Mouse (Mus musculus) lung, postnatal 25 days (tissue): ENCODE data around the gene Psmc2.

Experiments
- DNase-seq: peaks from one replicate; pipeline ENCODE4 v3.0.0; 2022; ENCODE audit warnings: low spot score

Gene Psmc2

DNA sequence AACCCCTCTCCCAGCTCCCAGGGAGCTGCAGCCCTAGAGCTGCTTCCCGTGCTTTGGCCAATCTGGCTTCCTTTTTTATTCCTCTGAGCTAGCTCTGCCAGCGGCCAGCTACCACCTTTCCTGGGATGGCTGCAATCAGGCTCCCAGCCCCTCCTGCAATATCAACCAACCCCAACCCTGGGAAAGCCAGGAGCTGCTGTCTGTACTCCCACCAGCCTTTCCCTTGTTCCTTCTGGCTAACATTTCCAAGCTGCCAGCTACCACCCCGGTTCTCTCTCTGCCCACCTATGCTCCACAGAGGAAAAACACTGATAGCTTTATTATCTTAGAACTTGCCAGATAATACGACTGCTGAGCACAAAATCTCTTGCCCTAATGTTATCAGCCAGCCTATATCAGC, 19.8 kb downstream of the Psmc2 start:
- no peak for DNase-seq

DNA sequence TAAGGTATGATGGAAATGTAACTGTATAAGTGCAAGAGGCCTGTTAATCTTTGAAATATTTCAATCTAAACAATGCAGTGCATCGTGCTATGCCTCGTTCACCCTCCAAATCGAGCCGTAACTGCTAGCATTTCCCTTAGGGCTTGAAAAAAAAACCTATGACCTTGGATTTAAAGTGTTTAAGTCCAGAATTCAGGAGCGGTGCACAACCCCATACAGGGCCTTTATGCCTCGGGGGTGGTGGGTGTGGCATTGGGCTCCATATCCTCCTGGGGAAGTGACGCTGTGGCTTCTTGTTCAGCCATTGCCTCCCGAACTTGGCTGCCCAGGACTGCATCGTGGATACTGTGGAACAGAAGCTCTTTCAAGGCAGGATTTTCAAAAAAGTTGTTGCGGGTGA, 25.8 kb downstream of the Psmc2 start:
- DNase-seq = no peak

DNA sequence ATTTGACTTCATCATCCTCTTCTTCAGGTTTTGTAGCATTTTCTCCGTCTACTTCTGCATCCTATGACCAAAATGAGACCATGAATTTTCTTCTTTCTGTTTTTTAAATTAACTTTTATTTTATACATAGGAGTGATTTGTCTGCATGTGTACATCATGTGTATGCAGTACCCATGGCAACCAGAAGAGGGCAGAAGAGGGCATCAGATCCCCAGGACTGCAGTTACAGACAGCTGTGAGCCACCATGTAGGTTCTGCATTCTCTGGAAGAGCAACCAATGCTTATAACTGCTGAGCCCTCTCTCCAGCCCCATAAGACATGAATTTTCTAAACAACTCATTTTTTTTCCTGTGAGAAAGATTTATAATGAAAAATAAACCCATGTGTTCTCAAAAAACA, 28.9 kb downstream of the Psmc2 start:
- peak; percentile 7 for DNase-seq

DNA sequence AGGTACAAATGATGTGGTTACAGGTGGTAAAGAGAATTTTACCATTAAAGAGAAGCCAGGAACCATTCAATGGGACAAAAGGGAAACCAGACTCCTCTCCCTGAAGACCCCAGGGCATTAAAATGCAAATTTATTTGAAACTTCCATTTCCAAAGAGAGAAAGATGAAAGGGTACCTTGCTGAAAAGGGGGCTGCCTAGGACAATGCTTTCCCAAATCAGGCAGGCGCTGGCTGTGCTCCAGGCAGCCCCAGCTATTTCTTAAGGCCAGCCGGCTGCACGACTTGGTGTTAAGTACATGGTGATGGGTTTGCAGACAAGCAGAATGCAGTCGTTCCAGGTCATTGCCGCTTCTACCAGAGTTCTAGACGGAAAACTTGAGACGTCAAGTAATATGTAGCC, 41.3 kb downstream of the Psmc2 start:
- no peak for DNase-seq

DNA sequence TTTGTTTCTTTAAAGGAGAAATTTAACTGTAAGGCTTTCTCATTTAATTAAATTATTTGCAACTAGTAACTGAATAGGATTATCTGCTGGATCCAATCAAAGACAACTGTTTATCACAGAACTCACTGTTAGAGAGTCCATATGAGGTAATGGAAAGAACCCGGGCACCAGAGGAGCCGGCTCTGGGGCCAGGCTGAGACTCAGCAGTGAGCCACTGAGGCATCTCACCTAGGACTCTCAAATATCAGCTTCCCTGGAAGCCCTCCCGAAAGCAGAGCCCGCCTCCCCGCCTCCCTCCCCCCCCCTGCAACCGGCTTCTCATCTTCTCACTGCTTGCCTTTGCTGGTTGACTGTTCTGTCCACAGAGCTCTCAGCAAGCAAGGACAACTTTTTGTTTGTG, 42.6 kb downstream of the Psmc2 start:
- DNase-seq = no peak

DNA sequence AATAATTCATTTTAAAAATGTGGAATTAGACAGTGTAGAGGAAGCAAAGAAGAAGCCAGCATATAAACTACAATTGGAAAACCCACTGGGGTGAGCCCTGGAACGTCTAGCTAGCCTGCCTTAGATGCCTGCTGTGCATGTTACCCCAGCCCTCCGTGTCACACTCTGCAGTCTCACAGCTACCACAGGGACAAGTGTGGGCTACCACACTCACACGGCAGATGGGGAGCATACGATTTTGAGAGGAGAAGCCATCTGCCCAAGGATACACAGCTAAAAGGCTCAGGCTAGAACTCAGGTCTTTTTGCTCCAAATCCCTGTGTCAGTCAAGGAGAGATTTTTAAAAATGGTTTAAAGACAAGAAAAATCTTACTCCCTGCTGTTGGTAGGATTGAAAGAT, 43.8 kb downstream of the Psmc2 start:
- DNase-seq = no peak

DNA sequence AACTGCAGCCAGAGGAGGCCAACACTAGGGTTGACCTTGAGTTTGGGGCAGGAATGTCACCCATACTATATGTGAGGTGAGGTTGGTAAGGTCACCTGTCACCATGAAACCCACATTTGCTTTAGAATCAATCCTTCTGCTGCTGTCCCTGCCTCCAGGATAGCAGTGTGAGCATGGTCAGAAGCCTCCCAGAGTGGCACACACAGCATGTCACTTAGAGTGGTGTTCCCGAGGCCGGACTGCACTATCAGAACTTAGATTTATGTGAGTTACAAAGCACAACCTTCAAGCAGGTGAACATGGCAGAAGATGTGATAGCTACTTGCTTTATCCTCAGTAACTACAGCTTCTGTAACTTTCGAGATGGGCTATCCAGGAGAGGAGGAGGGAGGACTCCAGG, 46.7 kb downstream of the Psmc2 start:
- no peak for DNase-seq

DNA sequence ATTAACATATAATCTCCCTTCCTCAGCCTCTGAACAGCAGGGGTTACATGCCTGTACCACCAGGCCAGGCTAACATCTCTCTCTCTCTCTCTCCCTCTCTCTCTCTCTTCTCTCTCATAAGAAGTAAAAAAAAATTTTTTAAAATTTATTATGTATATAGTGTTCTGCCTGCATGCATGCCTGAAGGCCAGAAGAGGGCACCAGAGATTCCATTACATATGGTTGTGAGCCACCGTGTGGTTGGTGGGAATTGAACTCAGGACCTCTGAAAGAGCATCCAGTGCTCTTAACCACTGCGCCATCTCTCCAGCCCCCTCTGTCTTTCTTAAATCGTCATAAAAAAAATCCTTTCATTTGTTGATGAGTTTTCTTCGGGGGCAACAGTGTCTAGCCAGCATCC, 59.6 kb downstream of the Psmc2 start:
- DNase-seq = no peak

DNA sequence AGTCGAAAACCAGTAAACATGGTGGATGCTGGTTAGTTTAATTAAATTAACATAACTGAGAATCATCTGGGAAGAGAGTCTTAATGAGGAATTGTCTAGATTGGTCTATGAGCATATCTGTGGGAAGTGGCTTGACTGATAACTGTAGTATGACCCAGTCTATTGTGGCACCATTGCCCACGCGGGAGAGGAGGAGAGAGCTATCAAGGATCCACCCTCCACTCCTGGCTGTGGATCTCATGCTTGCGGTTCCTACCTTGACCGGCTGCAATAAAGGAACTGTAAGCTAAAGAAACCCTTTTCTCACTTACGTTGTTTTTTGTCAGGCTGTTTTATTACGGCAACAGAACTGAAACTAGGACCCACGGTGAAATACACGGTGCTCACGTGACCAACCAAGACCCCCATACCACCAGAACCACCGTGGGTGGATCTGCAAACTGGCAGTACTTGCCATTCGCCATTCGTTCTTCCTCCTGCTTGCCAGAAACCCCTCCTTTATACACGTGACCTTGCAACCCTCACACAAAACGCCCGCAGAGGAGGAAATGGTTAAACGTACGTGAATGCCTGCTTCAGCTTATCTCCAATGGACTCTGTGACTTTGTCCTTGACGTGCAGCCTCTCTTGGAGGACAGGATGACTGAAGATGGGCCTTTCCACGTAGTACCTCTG, 61.7 kb downstream of the Psmc2 start:
- no peak for DNase-seq

DNA sequence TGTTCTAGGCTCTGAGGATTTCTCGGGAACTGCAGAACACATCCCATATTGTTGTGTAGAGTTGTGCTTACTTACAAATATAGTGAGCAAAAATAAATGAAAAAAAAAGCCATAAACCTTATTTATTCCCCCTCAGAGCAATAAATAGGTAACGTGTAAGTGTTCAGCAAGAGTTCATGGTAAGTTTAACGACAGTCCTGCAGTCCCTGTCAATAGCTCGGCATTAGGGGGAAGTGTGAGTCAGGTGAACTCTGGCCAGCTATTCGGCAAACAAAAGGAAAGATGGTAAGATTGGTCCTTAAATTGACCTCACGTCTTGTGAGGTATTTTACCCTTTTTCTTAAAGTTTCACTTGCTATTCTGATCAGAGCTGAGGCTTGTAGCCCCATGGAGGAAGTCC, 62.4 kb downstream of the Psmc2 start:
- no peak for DNase-seq

DNA sequence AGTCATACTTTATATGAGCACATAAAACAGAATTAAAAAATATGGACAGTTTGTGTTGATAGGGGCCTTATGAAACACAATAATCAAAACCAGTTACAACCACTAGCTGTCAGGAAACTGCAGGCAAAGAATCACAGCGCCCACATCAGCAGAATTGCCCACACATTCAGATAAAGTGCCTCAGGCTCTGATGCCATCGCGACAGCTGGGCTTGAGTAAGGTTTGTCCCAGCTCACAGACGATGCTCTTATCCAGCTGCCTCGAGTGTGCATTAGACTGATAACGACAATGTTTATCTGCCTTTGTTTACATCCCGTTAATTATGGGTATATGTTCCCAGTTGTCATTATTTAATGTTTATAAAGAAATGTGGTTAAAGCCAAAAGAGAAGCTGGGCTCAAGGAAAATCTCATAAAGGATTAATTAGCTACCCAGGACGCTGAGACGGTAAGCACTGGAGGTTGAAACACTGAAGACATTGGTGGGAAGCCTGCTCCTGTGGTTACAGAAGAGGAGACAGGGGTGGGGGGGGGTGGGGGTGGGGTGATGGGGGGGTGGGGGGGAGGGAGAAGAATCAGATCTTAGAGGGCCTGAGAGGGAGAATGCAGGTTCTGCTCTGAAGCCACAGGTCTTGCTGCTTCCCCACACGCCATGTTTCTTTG, 66.7 kb downstream of the Psmc2 start:
- DNase-seq = no peak
